Mouse (Mus musculus) adrenal gland, postnatal 36 days (tissue): ENCODE measurements around the gene Lpp. TPM values are rescaled to one million over a fixed set of nuclear protein-coding genes. Genes with fewer than 3 reads are reported as not detected.

ENCODE experiments used
- DNase-seq, 2 experiments: peaks; one replicate each; pipeline ENCODE4 v3.0.0; 2021; ENCODE audit warnings: mixed read lengths in 1 of 2
- long read RNA-seq, 2 experiments: library from polyadenylated mRNA; stranded (forward); transcript quantifications; one replicate each; pipeline ENCODE4 v2.0.0; 2021; ENCODE audit warnings: borderline sequencing depth in 2 of 2
- total RNA-seq, 2 experiments: library from RNA; stranded (reverse); gene quantifications; 2 replicates each; pipeline ENCODE4 v1.2.3; 2021

Lpp gene
- 10 to 100 TPM; 70.3 to 80.3 TPM for total RNA-seq
- long read RNA-seq, experiment 1, full-length matches to known transcripts = 1 of 17 reads
- long read RNA-seq, experiment 1, partial matches to known transcripts = 3 of 17 reads
- long read RNA-seq, experiment 1, other reads (novel, unspliced or antisense) = 13 of 17 reads
- long read RNA-seq, experiment 2, partial matches to known transcripts = 1 of 6 reads
- long read RNA-seq, experiment 2, other reads (novel, unspliced or antisense) = 5 of 6 reads

- DNase-seq = peak; percentile 86 to 87
These were observed at the start of gene Lpp for GRCm38 (mm10) chr16:24392651-24393555. Gene Lpp (plus strand): TSS chr16:24393507.

- DNase-seq = no peak
These were observed 45.5 kb upstream of the Lpp start for GRCm38 (mm10) chr16:24347582-24348411.

GRCm38 (mm10) chr16:24350306-24350705 is 43.0 kb upstream of the Lpp start:
- DNase-seq = peak in 1 of 2 experiments; percentile 56

- no peak for DNase-seq
These were observed 42.6 kb upstream of the Lpp start for GRCm38 (mm10) chr16:24350751-24351150.

GRCm38 (mm10) chr16:24351811-24352210 is 41.5 kb upstream of the Lpp start:
- DNase-seq = no peak

- peak in 1 of 2 experiments; percentile 7 for DNase-seq
These were observed 39.5 kb upstream of the Lpp start for GRCm38 (mm10) chr16:24353816-24354215.

GRCm38 (mm10) chr16:24361667-24362066 is 31.6 kb upstream of the Lpp start:
- DNase-seq = peak; percentile 84 to 86

- peak; percentile 7 to 13 for DNase-seq
These were observed 29.1 kb upstream of the Lpp start for GRCm38 (mm10) chr16:24364030-24364687.

GRCm38 (mm10) chr16:24365900-24366299 is 27.4 kb upstream of the Lpp start:
- no peak for DNase-seq

- no peak for DNase-seq
These were observed 26.2 kb upstream of the Lpp start for GRCm38 (mm10) chr16:24367071-24367470.

- peak in 1 of 2 experiments; percentile 18 for DNase-seq
These were observed 25.8 kb upstream of the Lpp start for GRCm38 (mm10) chr16:24367506-24367905.

- DNase-seq = no peak
These were observed 16.8 kb upstream of the Lpp start for GRCm38 (mm10) chr16:24376478-24376877.

- DNase-seq = no peak
These were observed 2.7 kb upstream of the Lpp start for GRCm38 (mm10) chr16:24390596-24390995.

GRCm38 (mm10) chr16:24391111-24391510 is 2.2 kb upstream of the Lpp start:
- DNase-seq = no peak

GRCm38 (mm10) chr16:24391901-24392300 is 1.4 kb upstream of the Lpp start:
- DNase-seq = no peak

GRCm38 (mm10) chr16:24393556-24394210 is 376 bp downstream of the Lpp start:
- DNase-seq = peak; percentile 85 to 90

GRCm38 (mm10) chr16:24394211-24394991 is 1.1 kb downstream of the Lpp start:
- DNase-seq = peak; percentile 32 to 56

GRCm38 (mm10) chr16:24395100-24395499 is 1.8 kb downstream of the Lpp start:
- peak; percentile 18 to 37 for DNase-seq

GRCm38 (mm10) chr16:24396504-24396903 is 3.2 kb downstream of the Lpp start:
- DNase-seq = no peak

- no peak for DNase-seq
These were observed 5.2 kb downstream of the Lpp start for GRCm38 (mm10) chr16:24398476-24398875.
